Mouse (Mus musculus) MEL (cell line): ENCODE results near the gene Cldn11. TPM values are rescaled to one million over a fixed set of nuclear protein-coding genes. Genes with fewer than 3 reads are reported as not detected.

ENCODE experiments used
- DNase-seq: peaks from one replicate; pipeline ENCODE4 v3.0.0; 2011; ENCODE audit warnings: low read depth, low spot score
- H3K27ac ChIP-seq: 2 replicates; pipeline ENCODE4 v1.5.1; 2012; ENCODE audit warnings: low read depth, mild to moderate bottlenecking, control low read depth, low read length, moderate library complexity; ENCODE audit not compliant: control insufficient read depth
- H3K27me3 ChIP-seq, 2 experiments: fragments of 150-350 bp in 1 of 2; sonication (generic) in 1 of 2; 2 replicates each; pipeline ENCODE4 v1.6.1; 2012; ENCODE audit warnings: low read length in 2 of 2, mild to moderate bottlenecking in 2 of 2, improper control_type of control experiment in 1 of 2, moderate library complexity in 1 of 2; ENCODE audit not compliant: insufficient read depth in 2 of 2, control insufficient read depth in 1 of 2
- H3K36me3 ChIP-seq, 2 experiments: 2 replicates each; pipeline ENCODE4 v1.6.1; 2012 to 2014; ENCODE audit warnings: low read length in 2 of 2, improper control_type of control experiment in 1 of 2, inconsistent platforms in 1 of 2, mild to moderate bottlenecking in 1 of 2; ENCODE audit not compliant: insufficient read depth in 2 of 2, control insufficient read depth in 1 of 2
- H3K4me1 ChIP-seq, 2 experiments: fragments of 150-350 bp in 1 of 2; sonication (generic) in 1 of 2; 2 replicates each; pipeline ENCODE4 v1.6.1; 2012; ENCODE audit warnings: low read length in 2 of 2, improper control_type of control experiment in 1 of 2, mild to moderate bottlenecking in 1 of 2; ENCODE audit not compliant: insufficient read depth in 2 of 2, control insufficient read depth in 1 of 2
- H3K4me3 ChIP-seq, 2 experiments: fragments of 150-350 bp in 1 of 2; sonication (generic) in 1 of 2; 2 replicates each; pipeline ENCODE4 v1.5.1; 2012; ENCODE audit warnings: low read depth in 2 of 2, low read length in 2 of 2, mild to moderate bottlenecking in 2 of 2, moderate library complexity in 2 of 2, control low read depth in 1 of 2, improper control_type of control experiment in 1 of 2; ENCODE audit not compliant: control insufficient read depth in 1 of 2, insufficient read depth in 1 of 2
- H3K79me2 ChIP-seq: 2 replicates; pipeline ENCODE4 v1.6.1; 2012; ENCODE audit warnings: mild to moderate bottlenecking, low read length, moderate library complexity; ENCODE audit not compliant: control insufficient read depth, poor library complexity, insufficient read depth
- H3K9ac ChIP-seq: 2 replicates; pipeline ENCODE4 v1.6.1; 2012; ENCODE audit warnings: low read depth, mild to moderate bottlenecking, control low read depth, low read length, moderate library complexity; ENCODE audit not compliant: control insufficient read depth, poor library complexity, severe bottlenecking
- H3K9me3 ChIP-seq: fragments of 150-350 bp; sonication (generic); replicated peaks from 2 replicates; pipeline ENCODE4 v1.6.1; 2012; ENCODE audit warnings: mild to moderate bottlenecking, low read length, improper control_type of control experiment, moderate library complexity; ENCODE audit not compliant: insufficient read depth
- CHD1 ChIP-seq: IDR thresholded peaks from 2 replicates; pipeline ENCODE4 v1.6.1; 2012; ENCODE audit warnings: low read depth, mild to moderate bottlenecking, inconsistent platforms, low read length, improper control_type of control experiment
- CTCF ChIP-seq, 3 experiments: IDR thresholded peaks in 2 of 3; conservative IDR thresholded peaks in 1 of 3; 2 replicates each; pipeline ENCODE4 v1.5.1; 2011 to 2012; ENCODE audit warnings: low read length in 3 of 3, low read depth in 2 of 3, mild to moderate bottlenecking in 2 of 3, improper control_type of control experiment in 1 of 3, inconsistent platforms in 1 of 3, mixed read lengths in 1 of 3, moderate library complexity in 1 of 3; ENCODE audit not compliant: control insufficient read depth in 1 of 3, insufficient read depth in 1 of 3, poor library complexity in 1 of 3, severe bottlenecking in 1 of 3
- ELF1 ChIP-seq: IDR thresholded peaks from 2 replicates; pipeline ENCODE4 v1.6.1; 2014; ENCODE audit warnings: low read depth, mild to moderate bottlenecking, inconsistent platforms, low read length, improper control_type of control experiment, moderate library complexity
- ETS1 ChIP-seq: IDR thresholded peaks from 2 replicates; pipeline ENCODE4 v1.6.1; 2012; ENCODE audit warnings: low read depth, mild to moderate bottlenecking, inconsistent platforms, low read length, improper control_type of control experiment, moderate library complexity
- GABPA ChIP-seq: IDR thresholded peaks from 2 replicates; pipeline ENCODE4 v1.6.1; 2012; ENCODE audit warnings: low read depth, mild to moderate bottlenecking, inconsistent platforms, low read length, improper control_type of control experiment, moderate library complexity
- GATA1 ChIP-seq: IDR thresholded peaks from 2 replicates; pipeline ENCODE4 v1.6.1; 2011; ENCODE audit warnings: low read depth, low read length, improper control_type of control experiment
- HCFC1 ChIP-seq: IDR thresholded peaks from 2 replicates; pipeline ENCODE4 v1.6.1; 2012; ENCODE audit warnings: low read depth, mild to moderate bottlenecking, inconsistent platforms, low read length, improper control_type of control experiment, moderate library complexity
- JUND ChIP-seq: IDR thresholded peaks from 2 replicates; pipeline ENCODE4 v1.6.1; 2011; ENCODE audit warnings: low read depth, mild to moderate bottlenecking, improper control_type of control experiment, low read length
- KAT2A ChIP-seq: conservative IDR thresholded peaks from 2 replicates; pipeline ENCODE4 v1.6.1; 2012; ENCODE audit warnings: low read depth, low read length, improper control_type of control experiment, inconsistent platforms
- MEF2A ChIP-seq: IDR thresholded peaks from 2 replicates; pipeline ENCODE4 v1.6.1; 2014; ENCODE audit warnings: low read depth, mild to moderate bottlenecking, inconsistent platforms, low read length, improper control_type of control experiment; ENCODE audit not compliant: poor library complexity, insufficient replicate concordance, severe bottlenecking; ENCODE audit errors: extremely low read depth
- MXI1 ChIP-seq: IDR thresholded peaks from 2 replicates; pipeline ENCODE4 v1.6.1; 2011; ENCODE audit warnings: mild to moderate bottlenecking, low read depth, low read length, improper control_type of control experiment
- MYB ChIP-seq: IDR thresholded peaks from 2 replicates; pipeline ENCODE4 v1.6.1; 2011; ENCODE audit warnings: mild to moderate bottlenecking, low read depth, low read length, improper control_type of control experiment
- SIN3A ChIP-seq: IDR thresholded peaks from 2 replicates; pipeline ENCODE4 v1.6.1; 2012; ENCODE audit warnings: low read length, improper control_type of control experiment, inconsistent platforms
- TAL1 ChIP-seq: IDR thresholded peaks from 2 replicates; pipeline ENCODE4 v1.6.1; 2012; ENCODE audit warnings: mild to moderate bottlenecking, inconsistent platforms, low read length, moderate library complexity, mixed read lengths
- TCF12 ChIP-seq: IDR thresholded peaks from 2 replicates; pipeline ENCODE4 v1.6.1; 2014; ENCODE audit warnings: low read depth, mild to moderate bottlenecking, inconsistent platforms, low read length, improper control_type of control experiment, moderate library complexity
- UBTF ChIP-seq: IDR thresholded peaks from 2 replicates; pipeline ENCODE4 v1.6.1; 2012; ENCODE audit warnings: low read depth, mild to moderate bottlenecking, inconsistent platforms, low read length, improper control_type of control experiment, moderate library complexity, borderline replicate concordance; ENCODE audit not compliant: insufficient read depth
- ZKSCAN1 ChIP-seq: IDR thresholded peaks from 2 replicates; pipeline ENCODE4 v1.6.1; 2012; ENCODE audit warnings: low read depth, mild to moderate bottlenecking, inconsistent platforms, low read length, improper control_type of control experiment, moderate library complexity
- ZNF384 ChIP-seq: IDR thresholded peaks from 2 replicates; pipeline ENCODE4 v1.6.1; 2012; ENCODE audit warnings: low read depth, mild to moderate bottlenecking, inconsistent platforms, low read length, improper control_type of control experiment
- polyA plus RNA-seq, 2 experiments: library from polyadenylated mRNA; stranded (reverse) in 1 of 2; unstranded in 1 of 2; fragments of >175 nt in 1 of 2; fragments of >200 nt in 1 of 2; gene quantifications; 2 replicates each; pipeline versions ENCODE4 v1.2.1 to v1.2.4; 2012; ENCODE audit warnings: low replicate concordance in 2 of 2, low read depth in 1 of 2; ENCODE audit not compliant: insufficient read length in 2 of 2, insufficient read depth in 1 of 2, missing spikeins in 1 of 2
- total RNA-seq: library from RNA; depleted of rRNA; stranded (reverse); fragments of 300-350 nt; gene quantifications from 2 replicates; pipeline ENCODE4 v1.2.3, GENCODE M21; 2012

The Cldn11 gene
- total and polyA plus RNA-seq, 3 experiments, result not detected

DNA sequence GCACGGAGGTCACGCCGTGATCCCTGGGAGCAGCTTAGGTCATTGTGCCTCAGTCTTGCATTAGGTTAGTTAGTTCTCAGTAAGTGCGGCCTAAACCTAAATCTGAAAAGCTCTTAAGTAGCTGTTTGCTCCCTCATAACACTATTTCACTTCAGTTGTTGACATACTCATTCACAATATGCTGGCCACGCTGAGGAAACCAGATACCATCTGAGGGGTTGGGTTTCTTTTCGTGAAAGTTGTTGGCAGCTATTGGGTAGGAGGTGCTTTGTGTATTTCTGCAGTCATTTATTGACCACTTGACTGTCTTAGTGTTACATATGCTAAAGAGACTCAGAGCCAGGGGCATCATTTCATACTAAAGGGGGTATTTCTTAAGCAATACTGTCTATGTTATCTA lies 44.8 kb upstream of the Cldn11 start:
- no peak overlapping the region for H3K27ac ChIP-seq
- H3K4me1 ChIP-seq, result peaks cover 7 to 11% of the 10 kb centered on the region in 2 experiments; a peak in 2 of 4 replicates

GRCm38 (mm10) chr3:31106597-31106996 lies 43.1 kb upstream of the Cldn11 start:
- TF ChIP-seq TCF12 (no peak), ETS1 (no peak), MYB (no peak), TAL1 (no peak), UBTF (no peak), ZKSCAN1 (no peak), JUND (no peak), CHD1 (no peak), CTCF (IDR thresholded peaks at IDR 0.05 in 2 of 3, conservative IDR thresholded peaks at IDR 0.05 in 1 of 3; ENCODE audit: control insufficient read depth in 1 of 3, insufficient read depth in 1 of 3, low read depth in 2 of 3, low read length in 3 of 3, poor library complexity in 1 of 3, severe bottlenecking in 1 of 3) (no peak), KAT2A (no peak), GATA1 (no peak), GABPA (no peak), ELF1 (no peak)
- no peak overlapping the region for H3K4me3 ChIP-seq
- H3K36me3 ChIP-seq, result peaks cover 0 to 10% of the 10 kb centered on the region in 2 experiments; a peak in 3 of 4 replicates
- no peak for DNase-seq
- no peaks in the 10 kb centered on the region for H3K9me3 ChIP-seq
- no peak overlapping the region for H3K9ac ChIP-seq
- H3K27ac ChIP-seq, result no peak overlapping the region
- H3K4me1 ChIP-seq, result peaks cover 7 to 9% of the 10 kb centered on the region in 2 experiments; a peak in 2 of 4 replicates
- H3K79me2 ChIP-seq, result peaks cover 17% of the 10 kb centered on the region
- H3K27me3 ChIP-seq, result no peaks in the 10 kb centered on the region

More for the DNA sequence above, 44.8 kb upstream of the Cldn11 start:
- no peak overlapping the region for H3K9ac ChIP-seq
- H3K4me3 ChIP-seq, result no peak overlapping the region
- peak; percentile 44 for DNase-seq
- peaks cover 21% of the 10 kb centered on the region for H3K79me2 ChIP-seq
- no peaks in the 10 kb centered on the region for H3K27me3 ChIP-seq
- H3K9me3 ChIP-seq, result no peaks in the 10 kb centered on the region
- peaks cover 0 to 22% of the 10 kb centered on the region in 2 experiments; a peak in 3 of 4 replicates for H3K36me3 ChIP-seq
- no peak for TF ChIP-seq HCFC1
- no peak for TF ChIP-seq UBTF
- TF ChIP-seq MEF2A, result no peak
- 0 out of 2 replicates have a peak, but pooled peaks have one; percentile 12 for TF ChIP-seq GATA1
- peak; percentile 41; the same call in 1 of the 2 replicates for TF ChIP-seq MXI1
- TF ChIP-seq ZNF384, result no peak
- TF ChIP-seq SIN3A, result peak; percentile 38; the same call in 1 of the 2 replicates
